Mouse (Mus musculus) limb, embryonic 10.5 days (tissue): ENCODE results near the gene Tmem33. TPM values are rescaled to one million over a fixed set of nuclear protein-coding genes. Genes with fewer than 3 reads are reported as not detected.

Source experiments
- DNase-seq: peaks from one replicate; pipeline ENCODE4 v3.0.0-alpha.2; 2017; ENCODE audit warnings: low spot score
- H3K27ac ChIP-seq: fragments of 300-500 bp; sonication (generic); 2 replicates; pipeline ENCODE4 v1.5.1; 2016; ENCODE audit warnings: mild to moderate bottlenecking
- H3K27me3 ChIP-seq: fragments of 300-500 bp; sonication (generic); 2 replicates; pipeline ENCODE4 v1.6.1; 2016; ENCODE audit warnings: low read depth, mild to moderate bottlenecking; ENCODE audit not compliant: poor library complexity, severe bottlenecking
- H3K36me3 ChIP-seq: fragments of 300-500 bp; sonication (generic); 2 replicates; pipeline ENCODE4 v1.6.1; 2016; ENCODE audit warnings: mild to moderate bottlenecking, moderate library complexity
- H3K4me1 ChIP-seq: fragments of 300-500 bp; sonication (generic); 2 replicates; pipeline ENCODE4 v1.6.1; 2016
- H3K4me3 ChIP-seq: fragments of 300-500 bp; sonication (generic); 2 replicates; pipeline ENCODE4 v1.5.1; 2016; ENCODE audit warnings: mild to moderate bottlenecking, moderate library complexity
- H3K9me3 ChIP-seq: fragments of 300-500 bp; sonication (generic); replicated peaks from 2 replicates; pipeline ENCODE4 v1.6.1; 2016; ENCODE audit warnings: mild to moderate bottlenecking
- WGBS: fragments of 180-500 bp; shearing (Covaris S2); methylation state at CpG from one replicate; pipeline ENCODE4 v1.1.7; 2016; 5-methylcytosine and 5-hydroxymethylcytosine counted together
- polyA plus RNA-seq: library from polyadenylated mRNA; unstranded; fragments of >200 nt; fragmentation: Nextera tagmentation; extraction: Ambion mirVana; gene quantifications from 2 replicates; pipeline ENCODE4 v1.2.1, GENCODE M21; 2016

The Tmem33 gene
- polyA plus RNA-seq, 1 experiment from 2014 or later = 99.6 TPM

DNA sequence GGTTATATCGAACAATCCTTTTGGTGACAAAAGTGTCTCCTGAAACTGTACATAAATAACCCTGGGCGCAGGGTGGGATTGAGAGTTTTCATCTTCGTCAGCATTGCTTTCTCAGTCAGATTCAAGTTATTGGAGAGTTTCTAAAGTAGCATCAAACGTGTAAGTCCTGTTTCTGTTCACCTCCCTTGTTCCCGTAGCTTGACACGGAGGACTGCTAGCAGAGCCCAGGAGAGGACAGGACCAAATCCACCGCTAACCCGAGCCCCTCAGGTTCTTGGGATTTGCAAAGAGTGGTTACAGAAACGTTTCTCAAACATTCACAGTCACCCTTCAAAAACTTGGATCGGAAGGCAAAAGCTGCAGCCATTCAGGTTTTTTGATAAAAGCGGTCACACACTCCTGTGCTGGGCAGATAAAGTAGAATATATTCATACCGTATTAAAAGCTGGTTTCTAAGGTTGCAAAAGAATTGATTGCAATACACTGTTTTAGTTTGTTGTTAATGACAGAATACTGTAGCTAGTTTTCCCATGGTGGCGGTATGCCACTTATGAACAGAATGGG, 47.4 kb downstream of the Tmem33 start:
- H3K27me3 ChIP-seq = no peaks in the 10 kb centered on the region
- H3K4me1 ChIP-seq = peaks cover 9% of the 10 kb centered on the region
- H3K4me3 ChIP-seq = peak overlapping the region; percentile 98
- DNase-seq = no peak
- H3K27ac ChIP-seq = peak overlapping the region; percentile 95
- 36% methylated on average over 13 of the region's 13 CpGs for WGBS
- no peaks in the 10 kb centered on the region for H3K9me3 ChIP-seq
- peaks cover 12% of the 10 kb centered on the region for H3K36me3 ChIP-seq

- no peak for DNase-seq
- WGBS = 63% methylated on average over 3 of the region's 3 CpGs
- Histone ChIP-seq H3K27ac (no peak overlapping the region), H3K4me3 (no peak overlapping the region), H3K27me3 (no peaks in the 10 kb centered on the region), H3K36me3 (peaks cover 26% of the 10 kb centered on the region), H3K9me3 (no peaks in the 10 kb centered on the region), H3K4me1 (peaks cover 9% of the 10 kb centered on the region)
Measured at GRCm38 (mm10) chr5:67311811-67312521, 51.6 kb downstream of the Tmem33 start.

DNA sequence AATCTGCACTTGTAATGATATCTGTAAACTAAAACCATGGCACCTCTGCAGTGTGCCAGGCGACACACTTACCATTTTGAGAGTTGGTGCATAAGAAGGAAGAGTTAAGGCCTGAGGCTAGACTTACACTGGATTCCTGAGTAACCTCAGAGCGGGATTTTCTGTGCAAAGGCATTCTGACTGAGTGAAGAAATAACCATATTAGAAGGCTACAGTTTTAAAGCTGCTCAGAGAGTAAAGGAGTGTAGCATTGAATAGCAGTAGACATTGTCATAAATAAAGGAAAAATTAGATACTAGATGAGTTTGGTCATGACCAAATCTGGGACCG, 52.1 kb downstream of the Tmem33 start:
- Histone ChIP-seq H3K27ac (no peak overlapping the region), H3K27me3 (no peaks in the 10 kb centered on the region), H3K36me3 (peaks cover 31% of the 10 kb centered on the region), H3K4me1 (peaks cover 9% of the 10 kb centered on the region), H3K4me3 (no peak overlapping the region), H3K9me3 (no peaks in the 10 kb centered on the region)
- 95% methylated on average over 3 of the region's 3 CpGs for WGBS
- DNase-seq = no peak

- Histone ChIP-seq H3K4me3 (no peak overlapping the region), H3K27ac (no peak overlapping the region), H3K27me3 (no peaks in the 10 kb centered on the region), H3K4me1 (no peaks in the 10 kb centered on the region), H3K9me3 (no peaks in the 10 kb centered on the region), H3K36me3 (peaks cover 26% of the 10 kb centered on the region)
- WGBS = 91% methylated on average over 17 of the region's 17 CpGs
- no peak for DNase-seq
Measured at GRCm38 (mm10) chr5:67321656-67322268, 61.4 kb downstream of the Tmem33 start.

DNA sequence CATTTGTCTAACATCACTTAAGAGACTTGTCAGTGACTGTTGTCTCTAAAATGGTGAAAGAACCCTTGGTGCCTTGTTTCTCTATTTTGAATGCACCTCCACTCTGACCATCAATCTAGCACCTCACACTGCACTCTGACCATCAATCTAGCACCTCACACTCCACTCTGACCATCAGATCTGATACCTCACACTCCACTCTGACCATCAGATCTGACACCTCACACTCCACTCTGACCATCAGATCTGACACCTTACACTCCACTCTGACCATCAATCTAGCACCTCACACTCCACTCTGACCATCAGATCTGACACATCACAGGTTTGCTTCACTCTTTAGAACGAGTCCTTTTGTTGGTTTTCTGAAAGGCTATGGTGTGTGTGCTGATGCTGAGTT, 63.7 kb downstream of the Tmem33 start:
- Histone ChIP-seq H3K4me1 (no peaks in the 10 kb centered on the region), H3K27ac (no peak overlapping the region), H3K36me3 (peaks cover 19% of the 10 kb centered on the region), H3K4me3 (no peak overlapping the region), H3K27me3 (no peaks in the 10 kb centered on the region), H3K9me3 (no peaks in the 10 kb centered on the region)
- DNase-seq = no peak
- 20% methylated on average over 1 of the region's 1 CpGs for WGBS

DNA sequence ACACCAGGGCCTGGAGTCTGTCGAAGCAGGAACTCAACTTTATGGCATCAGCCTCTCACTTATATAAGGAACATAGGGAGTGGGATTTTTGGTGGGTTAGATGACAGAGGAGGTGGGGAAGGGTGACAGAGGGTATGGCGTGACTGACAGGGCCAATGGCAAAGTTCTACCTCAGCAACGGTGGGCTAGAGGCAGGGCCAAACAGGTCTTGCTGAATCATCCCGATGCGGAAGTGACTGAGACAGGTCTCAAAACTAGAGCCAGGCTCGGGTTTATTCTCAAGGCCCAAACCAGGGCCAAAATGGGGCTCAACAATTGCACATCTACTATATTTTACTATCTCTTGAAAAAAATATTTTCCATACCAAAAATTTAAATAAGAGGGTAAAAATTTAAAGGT, 80.4 kb downstream of the Tmem33 start:
- H3K36me3 ChIP-seq = peaks cover 79% of the 10 kb centered on the region
- H3K27me3 ChIP-seq = no peaks in the 10 kb centered on the region
- no peak overlapping the region for H3K4me3 ChIP-seq
- no peaks in the 10 kb centered on the region for H3K4me1 ChIP-seq
- no peaks in the 10 kb centered on the region for H3K9me3 ChIP-seq
- no peak for DNase-seq
- H3K27ac ChIP-seq = no peak overlapping the region
- 93% methylated on average over 6 of the region's 6 CpGs for WGBS

Other genes starting within 250 kb of the Tmem33 start
- 0.08 and 0.11 TPM in 2 replicates for gene Phox2b, start 161.3 kb upstream of the Tmem33 start, polyA plus RNA-seq
- 82.3 and 90.9 TPM in 2 replicates for gene Slc30a9, start 46.4 kb downstream of the Tmem33 start, polyA plus RNA-seq
- gene Bend4, start 167.7 kb downstream of the Tmem33 start, polyA plus RNA-seq = 15.3 and 18.2 TPM in 2 replicates